Mouse (Mus musculus) skeletal muscle tissue, adult 2 months (tissue): ENCODE measurements around the gene Cd55.
"Not testable (repeated sequence)": the region's sequence is repeated elsewhere in the genome, so short reads cannot be mapped to it uniquely, and the experiment has no call there.

Source experiments
- DNase-seq: peaks from one replicate; pipeline ENCODE4 v3.0.0-alpha.2; 2012; ENCODE audit warnings: low read depth, low spot score

The Cd55 gene

DNA sequence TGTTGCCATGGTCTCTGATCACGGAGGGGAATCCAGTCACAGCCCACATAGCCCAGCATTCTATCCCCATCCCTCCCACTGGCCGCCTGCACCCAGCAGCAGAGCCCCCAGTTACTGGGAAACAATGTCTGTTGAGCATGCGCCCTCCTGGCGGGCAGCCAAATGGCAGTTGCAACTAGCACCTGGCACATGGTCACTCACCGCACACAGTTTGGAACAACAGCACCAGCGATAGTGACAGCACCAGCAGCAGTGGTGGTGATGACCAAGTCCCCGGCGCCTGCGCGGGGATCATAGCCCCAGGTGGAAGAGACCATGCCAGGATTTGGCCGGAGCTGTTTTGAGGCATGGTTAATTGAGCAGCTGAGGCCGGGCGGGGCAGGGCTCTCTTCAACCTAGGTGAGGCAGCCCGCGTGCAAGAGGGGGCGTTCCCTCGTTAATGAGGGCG is 39.9 kb downstream of the Cd55 start, which contains the start of gene Cd55b:
Gene Cd55b, minus strand, starts transcription at position 346 of the 448 bp plus-strand sequence.
- no peak for DNase-seq

DNA sequence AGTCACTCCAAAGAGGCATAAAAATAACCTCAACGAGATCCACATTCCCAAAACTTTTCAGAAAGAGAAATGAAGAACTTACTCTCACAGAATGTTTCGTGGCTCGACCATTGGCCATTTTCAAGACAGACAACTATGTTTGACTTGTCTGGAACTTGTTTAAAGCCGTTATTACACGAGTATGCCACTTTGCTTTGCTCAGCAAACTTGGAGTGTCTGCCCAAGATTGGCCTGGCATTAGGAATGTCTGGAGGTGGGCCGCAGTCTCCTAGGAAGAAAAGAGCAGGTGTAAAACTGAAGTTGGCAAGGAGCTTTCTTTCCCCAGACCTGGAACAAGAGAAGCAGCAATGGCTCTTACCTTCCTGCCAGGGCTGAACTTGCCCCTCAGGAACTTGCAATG is 40.5 kb downstream of the Cd55 start:
- DNase-seq = not testable (repeated sequence)

DNA sequence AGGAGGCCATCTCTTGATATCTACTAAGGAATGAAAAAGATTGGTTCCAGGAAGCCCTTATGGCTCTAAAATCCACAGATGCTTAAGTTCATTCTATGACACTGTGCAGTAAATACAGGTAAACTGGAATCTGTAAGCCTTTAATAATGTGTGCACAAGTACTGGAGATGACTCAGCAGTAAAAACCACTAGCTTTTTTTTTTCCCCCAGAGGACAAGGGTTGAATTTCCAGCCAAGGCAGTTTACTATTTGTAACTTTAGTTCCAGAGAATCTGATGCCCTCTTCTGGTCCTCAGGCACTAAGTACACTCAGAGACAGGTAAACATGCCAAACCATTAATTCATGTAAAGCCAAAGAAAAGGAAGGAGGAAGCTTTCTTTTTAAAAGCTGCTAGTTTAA is 65.4 kb downstream of the Cd55 start:
- DNase-seq = not testable (repeated sequence)
